Mouse (Mus musculus): ENCODE measurements around the gene Myo18a.

Myo18a gene

DNA sequence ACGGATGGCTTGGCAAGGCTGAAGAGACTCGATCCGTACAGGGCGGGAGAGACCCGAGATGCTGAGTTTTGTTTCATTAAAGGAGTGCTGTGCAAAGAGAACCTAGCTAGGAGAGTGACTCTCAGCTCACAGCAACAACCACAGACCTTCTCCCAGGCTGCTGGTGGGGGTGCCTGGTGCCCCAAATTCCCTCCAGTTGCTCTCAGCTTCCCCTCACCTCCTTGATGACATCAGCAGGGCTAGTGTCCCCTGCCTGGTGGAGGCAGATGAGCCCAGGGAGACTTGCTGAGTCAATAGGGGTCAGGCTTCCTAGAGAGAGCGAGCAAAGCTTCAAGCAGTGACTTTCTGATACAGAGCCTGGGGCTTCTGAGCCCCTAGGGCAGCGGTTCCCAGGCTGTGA, 109.6 kb downstream of the Myo18a start:
- no peak for DNase-seq

DNA sequence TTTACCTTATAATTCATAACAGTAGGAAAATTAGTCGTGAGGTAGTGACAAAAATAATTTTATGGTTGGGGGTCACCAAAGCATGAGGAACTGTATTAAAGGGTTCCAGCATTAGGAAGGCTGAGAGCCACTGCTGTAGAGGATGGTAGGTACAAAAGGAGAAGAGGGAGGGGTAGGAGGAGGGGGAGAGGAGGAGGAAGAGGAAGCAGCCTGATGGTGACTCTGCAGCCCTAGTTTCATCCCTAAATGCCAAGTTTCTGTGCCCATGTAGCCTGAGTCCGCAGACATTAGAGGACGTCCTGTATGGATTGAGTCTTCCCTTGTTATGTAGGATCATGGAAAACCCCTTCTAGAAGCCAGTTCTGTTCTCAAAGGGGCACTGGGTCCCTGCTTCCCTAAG, 110.1 kb downstream of the Myo18a start:
- no peak for DNase-seq

- no peak for DNase-seq
Measured at GRCm38 (mm10) chr11:77874685-77875231, 111.7 kb downstream of the Myo18a start.

- no peak for DNase-seq
Measured at GRCm38 (mm10) chr11:77875269-77875668, 112.2 kb downstream of the Myo18a start.

- DNase-seq, result peak; percentile 17 to 34
Measured at GRCm38 (mm10) chr11:77875847-77876759, 113.1 kb downstream of the Myo18a start.

GRCm38 (mm10) chr11:77876760-77877148, 113.7 kb downstream of the Myo18a start:
- no peak for DNase-seq

DNA sequence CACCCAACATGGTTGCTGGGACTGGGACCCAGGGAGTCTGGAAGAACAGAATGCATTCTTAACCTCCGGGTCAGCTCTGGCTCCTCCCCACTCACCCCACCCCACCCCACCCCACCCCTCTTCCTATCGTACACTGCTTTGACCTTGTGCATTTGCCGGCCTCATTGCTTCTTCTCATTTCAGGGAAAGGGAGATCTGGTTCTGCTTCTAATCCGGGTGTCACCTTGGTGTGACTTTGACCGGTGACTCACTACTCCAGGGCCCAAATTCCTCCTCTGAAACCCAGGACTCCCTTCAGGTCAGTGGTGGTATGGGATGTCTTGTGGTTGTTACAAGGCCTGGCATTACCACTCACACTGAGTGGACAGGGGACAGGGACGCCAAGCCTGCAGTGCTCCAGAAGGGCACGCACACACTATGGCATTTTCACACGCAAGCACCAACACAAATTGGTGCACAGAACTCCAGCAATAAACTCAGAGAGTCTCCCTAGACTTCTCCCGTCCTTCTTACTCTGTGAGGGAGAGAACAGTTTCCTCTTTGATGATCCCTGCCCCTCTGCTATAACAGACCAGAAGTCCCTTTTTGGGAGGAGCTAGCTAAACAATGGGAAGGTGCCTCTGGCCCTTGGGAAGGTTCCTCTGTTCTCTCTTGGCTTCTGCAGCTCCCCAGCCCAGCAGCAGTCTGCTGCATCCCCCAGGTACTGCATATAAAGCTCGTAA, 121.6 kb downstream of the Myo18a start:
- no peak for DNase-seq

GRCm38 (mm10) chr11:77885246-77885575, 122.2 kb downstream of the Myo18a start:
- DNase-seq, result no peak

DNA sequence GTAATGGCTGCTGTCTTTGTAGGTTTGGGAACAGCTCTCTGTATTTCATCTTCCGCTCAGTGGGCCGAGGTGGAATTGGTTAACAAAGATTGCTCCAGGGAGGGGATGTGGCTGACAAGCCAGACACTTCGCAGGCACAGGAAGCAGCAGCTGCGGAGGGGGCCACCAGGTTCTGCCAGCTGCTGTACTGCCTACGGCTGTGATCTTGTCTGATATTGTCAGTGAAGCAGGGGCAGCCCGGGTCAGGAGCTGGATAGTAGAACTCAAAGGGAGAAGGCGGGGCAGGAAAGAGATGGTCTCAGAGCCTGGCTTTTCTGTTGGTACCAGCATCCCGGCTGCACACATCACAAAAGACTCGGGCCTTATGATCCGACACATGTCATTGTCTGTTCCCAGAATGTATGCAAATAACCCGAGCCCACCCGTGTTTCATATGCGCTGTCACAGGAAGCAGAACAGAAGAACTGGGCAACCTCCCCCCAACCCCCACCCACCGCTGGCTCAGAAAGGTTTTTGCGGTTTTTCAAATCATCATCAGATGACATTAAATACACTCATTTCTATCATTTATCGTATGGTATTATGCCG, 124.4 kb downstream of the Myo18a start:
- DNase-seq, result peak; percentile 83 to 91

GRCm38 (mm10) chr11:77888846-77889245, 125.8 kb downstream of the Myo18a start:
- no peak for DNase-seq

DNA sequence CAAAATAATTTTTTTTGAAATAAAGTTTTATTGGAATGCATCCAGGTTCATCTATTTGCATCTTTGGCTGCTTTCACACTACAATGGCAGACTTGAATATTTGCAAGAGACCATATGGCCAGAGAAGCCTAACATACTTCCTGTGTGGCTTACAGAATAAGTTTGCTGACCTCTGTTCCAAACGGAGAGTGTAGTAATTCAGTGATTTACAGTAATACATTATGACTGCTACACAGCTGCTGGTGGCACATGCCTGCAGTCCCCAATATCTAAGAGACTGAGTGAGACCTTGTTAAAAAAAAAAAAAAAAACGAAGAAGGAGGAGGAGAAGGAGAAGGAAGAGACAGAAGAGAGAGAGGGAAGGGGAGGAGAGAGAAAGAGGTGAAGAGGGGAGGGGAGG, 126.4 kb downstream of the Myo18a start:
- DNase-seq, result no peak

DNA sequence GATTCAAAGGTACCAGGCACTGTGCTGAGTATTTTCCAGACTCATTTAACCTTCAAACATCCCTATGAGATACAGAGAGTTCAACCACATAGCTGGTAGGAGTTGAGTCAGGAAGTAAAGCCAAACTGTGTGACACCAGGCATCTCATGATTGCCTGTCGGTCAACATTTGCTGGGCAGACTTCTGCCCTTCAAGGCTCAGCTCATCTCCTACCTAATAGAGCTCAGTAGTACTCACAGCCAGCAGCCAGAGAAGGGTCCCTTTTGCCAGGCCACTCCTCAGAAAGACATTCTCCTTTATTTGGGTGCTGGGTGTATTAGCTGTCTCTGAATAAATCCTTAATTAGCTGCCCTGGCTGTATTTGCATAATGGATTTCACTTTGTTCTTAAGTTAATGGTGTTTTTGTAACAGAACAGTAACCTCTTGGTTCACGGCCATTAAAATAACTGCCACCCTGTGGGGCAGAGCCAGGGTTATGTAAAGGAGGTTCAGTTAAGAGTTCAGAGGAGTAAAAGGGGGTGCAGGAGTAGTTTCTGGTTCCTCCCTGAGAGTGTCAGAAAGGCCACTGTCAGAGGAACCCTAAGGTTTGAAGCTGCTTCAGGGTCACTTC, 127.7 kb downstream of the Myo18a start:
- DNase-seq, result no peak

DNA sequence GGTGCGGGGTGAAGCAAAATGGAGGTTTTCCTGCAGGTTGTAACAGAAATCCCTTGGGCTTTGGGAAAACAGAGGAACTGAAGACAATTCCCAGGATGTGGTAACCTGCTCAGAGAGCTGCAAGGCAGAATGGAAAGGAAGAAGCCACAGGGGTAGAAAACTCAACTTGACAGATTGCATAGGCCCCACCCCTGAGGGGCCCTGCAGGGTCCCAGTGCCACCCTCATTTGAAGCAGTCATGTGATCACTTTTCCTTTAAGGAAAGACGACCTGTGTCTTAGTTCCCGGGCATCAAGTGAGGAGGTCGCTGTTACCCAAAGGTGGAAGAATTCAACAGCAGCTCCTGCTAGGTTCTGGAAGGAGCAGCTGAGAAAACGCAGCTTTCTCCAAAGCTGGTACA, 129.8 kb downstream of the Myo18a start:
- DNase-seq, result no peak

- no peak for DNase-seq
Measured at GRCm38 (mm10) chr11:77893283-77893682, 130.2 kb downstream of the Myo18a start.

DNA sequence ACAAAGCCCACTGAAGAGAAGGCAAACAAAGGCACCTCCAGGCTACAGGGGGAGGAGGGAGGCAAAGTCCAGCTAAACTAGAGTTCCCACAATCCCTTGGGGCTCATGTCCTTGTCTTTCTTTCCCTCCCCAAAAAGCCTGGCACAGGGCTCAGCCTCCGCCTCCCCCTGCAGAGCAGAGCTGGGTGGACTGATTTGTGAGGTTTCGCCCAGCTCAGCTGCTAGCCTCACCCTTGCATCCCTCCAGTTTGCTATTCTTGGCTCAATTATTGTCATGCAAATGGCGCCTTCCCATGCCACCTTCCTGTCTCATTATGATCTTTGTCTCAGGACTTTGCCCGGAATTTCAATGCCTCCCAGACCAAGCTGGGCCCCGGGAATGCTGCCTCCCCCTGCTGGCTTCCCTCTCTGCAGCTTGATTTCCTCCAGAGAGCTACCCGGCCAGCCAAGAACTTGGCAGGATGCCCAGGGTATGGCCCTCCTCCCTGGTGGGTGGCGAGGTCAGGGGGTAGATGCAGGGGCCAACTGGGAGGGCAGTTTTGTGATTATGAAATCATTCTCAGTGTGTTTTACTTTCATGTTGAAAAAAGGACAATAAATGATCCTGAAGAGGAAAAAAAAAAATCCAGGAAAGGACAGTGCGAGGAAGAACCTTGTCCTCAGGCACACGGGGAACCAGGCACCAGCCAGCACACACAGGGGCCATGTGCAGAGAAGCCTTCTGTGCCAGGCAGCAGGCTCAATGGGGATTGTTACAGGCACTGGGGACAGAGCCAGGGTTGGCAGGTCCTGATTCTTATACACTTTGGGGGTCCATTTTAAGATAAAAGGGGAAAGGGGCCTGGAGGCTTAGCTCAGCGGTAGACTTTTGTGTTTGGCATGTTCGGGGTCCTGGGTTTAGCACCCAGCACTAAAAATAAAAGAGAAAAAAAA, 131.0 kb downstream of the Myo18a start, which contains the start of gene Pipox:
Gene Pipox, minus strand, starts transcription at position 310 of the 932 bp plus-strand sequence.
- peak; percentile 28 to 38 for DNase-seq

DNA sequence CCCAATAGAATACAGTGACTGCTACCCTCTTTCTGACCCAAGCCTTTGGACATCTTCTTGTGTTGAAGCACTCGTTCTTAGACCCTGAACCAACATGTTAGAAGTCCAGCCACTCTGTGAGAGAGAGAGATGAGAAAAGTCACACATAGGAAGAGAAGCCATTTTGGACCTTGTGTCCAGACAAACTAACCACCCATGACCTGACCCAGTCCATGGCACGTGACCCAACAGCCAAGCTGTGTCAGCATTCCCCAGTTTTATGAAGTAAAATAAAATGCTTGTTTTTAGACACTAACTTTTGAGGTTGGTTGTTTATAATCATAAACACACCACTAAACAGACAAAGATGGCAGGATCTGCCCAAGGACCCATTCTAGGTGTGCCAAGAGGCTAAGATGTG, 131.9 kb downstream of the Myo18a start:
- DNase-seq, result no peak

DNA sequence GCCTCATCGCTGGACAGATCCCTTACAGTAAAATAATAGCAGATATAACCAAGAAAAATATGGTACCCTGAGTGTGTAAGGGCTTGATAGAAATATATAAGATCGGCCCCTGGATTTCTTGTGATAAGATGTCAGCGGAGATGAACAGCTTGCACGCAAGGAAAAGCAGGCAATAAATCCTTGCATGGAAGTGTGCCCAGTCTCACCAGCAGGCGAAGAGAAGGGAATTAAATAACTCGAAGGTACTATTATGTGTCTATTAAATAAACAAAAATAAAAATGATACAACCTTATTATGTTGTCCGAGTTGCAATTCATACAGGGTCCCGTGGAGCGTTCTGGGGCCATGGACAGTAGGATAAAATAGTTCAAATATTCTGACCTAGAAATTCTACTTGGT, 133.0 kb downstream of the Myo18a start:
- no peak for DNase-seq

DNA sequence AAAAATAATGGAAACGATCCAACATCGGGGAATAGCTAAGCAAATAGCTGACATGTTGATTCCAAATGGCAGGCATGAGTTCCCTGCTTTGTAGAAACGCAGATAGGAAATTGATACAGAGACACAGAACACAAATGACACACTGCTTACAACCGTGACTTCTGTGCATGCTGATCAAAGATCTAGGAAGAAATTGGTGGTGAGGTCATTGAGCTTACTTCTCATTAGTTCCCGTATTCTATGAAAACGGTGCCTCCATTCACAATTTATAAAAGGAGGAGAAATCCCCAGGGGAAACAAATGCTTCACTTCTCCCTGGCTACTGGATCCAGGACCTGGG, 133.4 kb downstream of the Myo18a start:
- no peak for DNase-seq

DNA sequence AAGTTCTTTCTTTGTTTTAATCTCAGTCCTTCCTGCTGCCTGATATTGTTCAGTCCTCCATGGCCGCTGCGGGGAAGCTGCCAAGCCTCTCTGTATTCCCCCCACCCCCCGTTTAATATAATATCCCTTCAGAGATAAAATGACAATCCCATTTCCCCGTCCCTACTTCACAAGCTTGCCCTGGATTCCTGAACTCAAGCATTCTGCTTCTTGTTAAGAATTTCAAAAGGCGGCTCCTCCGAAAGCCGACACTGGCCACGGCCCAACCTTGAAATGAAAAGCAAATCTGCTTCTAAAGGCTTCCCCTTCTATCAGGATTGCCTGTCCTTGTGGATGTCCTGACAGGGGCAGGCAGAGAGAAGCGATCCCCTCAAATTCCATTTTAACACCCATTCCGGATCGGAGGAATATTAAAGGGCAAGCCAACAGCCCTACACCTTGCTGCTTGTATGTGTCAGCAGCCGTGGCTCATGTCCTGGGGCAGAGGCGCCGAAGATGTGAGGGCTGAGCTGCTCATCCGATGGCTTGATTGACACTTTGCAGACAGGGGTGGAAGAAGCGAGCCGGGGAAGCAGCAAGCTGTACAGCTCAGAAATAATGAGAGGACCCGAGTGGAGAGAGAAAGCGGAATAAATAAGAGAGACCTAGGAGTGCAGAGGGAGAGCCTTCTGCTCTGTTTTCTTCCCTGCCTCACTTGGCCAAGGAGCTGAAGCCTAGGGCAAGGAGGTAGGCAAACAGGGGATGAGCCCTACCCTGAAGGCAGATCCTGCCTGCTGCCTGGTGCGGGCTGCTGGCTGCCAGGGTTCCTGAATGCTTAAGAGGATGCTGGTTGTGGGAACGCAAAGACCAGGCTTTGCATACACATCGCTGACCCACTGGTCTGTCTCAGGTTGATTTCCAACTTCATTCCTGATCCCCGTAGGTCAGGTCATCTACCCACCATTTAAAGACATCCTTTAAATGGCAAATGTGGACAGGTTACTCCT, 134.1 kb downstream of the Myo18a start:
- DNase-seq, result no peak

DNA sequence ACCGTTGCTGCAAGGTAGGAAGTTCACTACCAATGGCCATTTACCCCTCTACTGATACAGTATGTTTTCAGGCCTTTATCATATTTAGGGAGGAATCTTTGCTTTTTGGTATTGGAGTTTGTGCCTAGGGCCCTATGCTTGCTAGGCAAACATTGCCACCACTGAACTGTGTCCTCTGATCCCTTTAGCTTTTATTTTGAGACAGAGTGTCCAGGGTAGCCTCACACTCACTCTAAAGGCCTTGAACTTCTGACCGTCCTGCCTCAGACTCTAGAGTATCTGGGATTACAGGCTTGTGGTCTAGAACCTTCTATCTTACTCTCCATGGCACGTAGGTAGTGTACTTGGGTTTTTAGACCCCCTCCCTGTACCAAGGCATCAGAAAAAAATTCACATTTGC, 137.1 kb downstream of the Myo18a start:
- DNase-seq, result no peak

- DNase-seq, result no peak
Measured at GRCm38 (mm10) chr11:77900696-77901095, 137.7 kb downstream of the Myo18a start.
